Mouse (Mus musculus): ENCODE data around the gene Plxna1. TPM values are rescaled to one million over a fixed set of nuclear protein-coding genes. Genes with fewer than 3 reads are reported as not detected.

Gene Plxna1
- total and polyA plus RNA-seq, 3 experiments: 7.2 to 25.8 TPM; not detected in 1

GRCm38 (mm10) chr6:89291494-89291893 lies 70.9 kb downstream of the Plxna1 start:
- H3K9ac ChIP-seq (ENCODE audit: control insufficient read depth, low read depth, low read length, poor library complexity, severe bottlenecking): no peak overlapping the region
- H3K36me3 ChIP-seq (ENCODE audit: control insufficient read depth in 1 of 2, insufficient read depth in 2 of 2, low read length in 2 of 2): no peaks in the 10 kb centered on the region
- DNase-seq (ENCODE audit: low read depth, low spot score): no peak
- no peak overlapping the region for H3K4me3 ChIP-seq (ENCODE audit: control insufficient read depth in 1 of 2, insufficient read depth in 1 of 2, low read depth in 2 of 2, low read length in 2 of 2)
- no peaks in the 10 kb centered on the region for H3K79me2 ChIP-seq (ENCODE audit: control insufficient read depth, insufficient read depth, low read length, poor library complexity)
- no peaks in the 10 kb centered on the region for H3K27me3 ChIP-seq (ENCODE audit: control insufficient read depth in 1 of 2, insufficient read depth in 2 of 2, low read length in 2 of 2)
- no peaks in the 10 kb centered on the region for H3K9me3 ChIP-seq (replicated peaks; ENCODE audit: insufficient read depth, low read length)
- no peaks in the 10 kb centered on the region for H3K4me1 ChIP-seq (ENCODE audit: control insufficient read depth in 1 of 2, insufficient read depth in 2 of 2, low read length in 2 of 2)
- H3K27ac ChIP-seq (ENCODE audit: control insufficient read depth, low read depth, low read length): no peak overlapping the region
- TF ChIP-seq MYC (IDR thresholded peaks at IDR 0.05; ENCODE audit: low read depth, low read length) (no peak), RAD21 (IDR thresholded peaks at IDR 0.05; ENCODE audit: low read depth, low read length) (no peak), BHLHE40 (IDR thresholded peaks at IDR 0.05; ENCODE audit: borderline replicate concordance, low read depth, low read length) (no peak), MAX (IDR thresholded peaks at IDR 0.05; ENCODE audit: low read length) (no peak), ETS1 (IDR thresholded peaks at IDR 0.05; ENCODE audit: low read depth, low read length) (no peak), TCF12 (IDR thresholded peaks at IDR 0.05; ENCODE audit: low read depth, low read length) (no peak), RCOR1 (IDR thresholded peaks at IDR 0.05; ENCODE audit: low read depth, low read length) (no peak), GATA1 (IDR thresholded peaks at IDR 0.05; ENCODE audit: low read depth, low read length) (no peak), MYB (IDR thresholded peaks at IDR 0.05; ENCODE audit: low read depth, low read length) (no peak), MXI1 (IDR thresholded peaks at IDR 0.05; ENCODE audit: low read depth, low read length) (no peak), EP300 (IDR thresholded peaks at IDR 0.05; ENCODE audit: low read depth in 1 of 2, low read length in 2 of 2) (no peak), MEF2A (IDR thresholded peaks at IDR 0.05; ENCODE audit: extremely low read depth, insufficient replicate concordance, low read depth, low read length, poor library complexity, severe bottlenecking) (no peak), POLR2A (IDR thresholded peaks at IDR 0.05; ENCODE audit: control insufficient read depth in 1 of 2, insufficient read depth in 1 of 2, low read depth in 1 of 2, low read length in 2 of 2, poor library complexity in 1 of 2) (no peak), CTCF (IDR thresholded peaks at IDR 0.05 in 2 of 3, conservative IDR thresholded peaks at IDR 0.05 in 1 of 3; ENCODE audit: control insufficient read depth in 1 of 3, insufficient read depth in 1 of 3, low read depth in 2 of 3, low read length in 3 of 3, poor library complexity in 1 of 3, severe bottlenecking in 1 of 3) (no peak), ELF1 (IDR thresholded peaks at IDR 0.05; ENCODE audit: low read depth, low read length) (no peak), MAZ (IDR thresholded peaks at IDR 0.05; ENCODE audit: low read depth, low read length) (no peak), ZNF384 (IDR thresholded peaks at IDR 0.05; ENCODE audit: low read depth, low read length) (no peak), POLR2AphosphoS5 (IDR thresholded peaks at IDR 0.05; ENCODE audit: borderline replicate concordance, low read depth, low read length) (no peak), SIN3A (IDR thresholded peaks at IDR 0.05; ENCODE audit: low read length) (no peak), HCFC1 (IDR thresholded peaks at IDR 0.05; ENCODE audit: low read depth, low read length) (no peak)

GRCm38 (mm10) chr6:89288156-89288555 lies 74.3 kb downstream of the Plxna1 start:
- Histone ChIP-seq H3K9me3 (replicated peaks; ENCODE audit: insufficient read depth, low read length) (no peaks in the 10 kb centered on the region), H3K9ac (ENCODE audit: control insufficient read depth, low read depth, low read length, poor library complexity, severe bottlenecking) (no peak overlapping the region), H3K4me1 (ENCODE audit: control insufficient read depth in 1 of 2, insufficient read depth in 2 of 2, low read length in 2 of 2) (no peaks in the 10 kb centered on the region), H3K79me2 (ENCODE audit: control insufficient read depth, insufficient read depth, low read length, poor library complexity) (no peaks in the 10 kb centered on the region), H3K4me3 (ENCODE audit: control insufficient read depth in 1 of 2, insufficient read depth in 1 of 2, low read depth in 2 of 2, low read length in 2 of 2) (no peak overlapping the region), H3K27me3 (ENCODE audit: control insufficient read depth in 1 of 2, insufficient read depth in 2 of 2, low read length in 2 of 2) (no peaks in the 10 kb centered on the region), H3K27ac (ENCODE audit: control insufficient read depth, low read depth, low read length) (no peak overlapping the region), H3K36me3 (ENCODE audit: control insufficient read depth in 1 of 2, insufficient read depth in 2 of 2, low read length in 2 of 2) (no peaks in the 10 kb centered on the region)
- no peak for DNase-seq (ENCODE audit: low read depth, low spot score)
- TF ChIP-seq NELFE (IDR thresholded peaks at IDR 0.05; ENCODE audit: low read depth, low read length): no peak
- TF ChIP-seq SMC3 (IDR thresholded peaks at IDR 0.05; ENCODE audit: low read depth, low read length): no peak
- TF ChIP-seq TAL1 (IDR thresholded peaks at IDR 0.05; ENCODE audit: low read length): no peak
- TF ChIP-seq MEF2A (IDR thresholded peaks at IDR 0.05; ENCODE audit: extremely low read depth, insufficient replicate concordance, low read depth, low read length, poor library complexity, severe bottlenecking): no peak
- no peak for TF ChIP-seq CHD1 (IDR thresholded peaks at IDR 0.05; ENCODE audit: low read depth, low read length)

All from MEL (cell line).